Mouse (Mus musculus) hindbrain, embryonic 16.5 days (tissue): ENCODE measurements around the gene Atg9b. TPM values are rescaled to one million over a fixed set of nuclear protein-coding genes. Genes with fewer than 3 reads are reported as not detected.
A peak's percentile ranks its signal among the peaks of the same experiment; 100 is the strongest.

Experiments
- ATAC-seq: fragments of 200-750 bp; cut with Nextera tagmentation; 2 replicates; pipeline ENCODE4 v1.8.0; 2017; ENCODE audit warnings: moderate TSS enrichment, moderate library complexity
- H3K27ac ChIP-seq: fragments of 300-500 bp; sonication (generic); 2 replicates; pipeline ENCODE4 v1.5.1; 2014; ENCODE audit warnings: low read depth, mild to moderate bottlenecking, control low read depth, low read length, moderate library complexity
- H3K27me3 ChIP-seq: fragments of 300-500 bp; sonication (generic); replicated peaks from 2 replicates; pipeline ENCODE4 v1.6.1; 2014; ENCODE audit warnings: low read length; ENCODE audit not compliant: control insufficient read depth, insufficient read depth
- H3K36me3 ChIP-seq: fragments of 300-500 bp; sonication (generic); 2 replicates; pipeline ENCODE4 v1.6.1; 2014; ENCODE audit warnings: mild to moderate bottlenecking, low read length, moderate library complexity, mixed read lengths; ENCODE audit not compliant: control insufficient read depth, insufficient read depth
- H3K4me1 ChIP-seq: fragments of 300-500 bp; sonication (generic); 2 replicates; pipeline ENCODE4 v1.6.1; 2014; ENCODE audit warnings: low read depth, low read length; ENCODE audit not compliant: control insufficient read depth, insufficient read depth
- H3K4me2 ChIP-seq: fragments of 300-500 bp; sonication (generic); 2 replicates; pipeline ENCODE4 v1.6.1; 2014; ENCODE audit warnings: mild to moderate bottlenecking, low read length, control low read depth, moderate library complexity
- H3K4me3 ChIP-seq: fragments of 300-500 bp; sonication (generic); 2 replicates; pipeline ENCODE4 v1.5.1; 2014; ENCODE audit warnings: mild to moderate bottlenecking, low read length, control low read depth, moderate library complexity
- H3K9ac ChIP-seq: fragments of 300-500 bp; sonication (generic); 2 replicates; pipeline ENCODE4 v1.6.1; 2014; ENCODE audit warnings: low read depth, mild to moderate bottlenecking, control low read depth, low read length, moderate library complexity
- H3K9me3 ChIP-seq: fragments of 300-500 bp; sonication (generic); 2 replicates; pipeline ENCODE4 v1.6.1; 2014; ENCODE audit warnings: mild to moderate bottlenecking, low read length, moderate library complexity; ENCODE audit not compliant: control insufficient read depth
- WGBS: fragments of 180-500 bp; shearing (Covaris S2); extraction: QIAGEN DNeasy Blood & Tissue Kit; methylation state at CpG from one replicate; pipeline ENCODE4 v1.1.7; 2014; 5-methylcytosine and 5-hydroxymethylcytosine counted together
- polyA plus RNA-seq: library from polyadenylated mRNA; unstranded; fragments of >200 nt; fragmentation: Nextera tagmentation; extraction: Ambion mirVana; gene quantifications from 2 replicates; pipeline ENCODE4 v1.2.1, GENCODE M21; 2015

The Atg9b gene
- polyA plus RNA-seq, 1 experiment from 2014 or later = 4.6 TPM

- peak overlapping the region; percentile 69 for H3K4me2 ChIP-seq
- no peaks in the 10 kb centered on the region for H3K9me3 ChIP-seq
- H3K4me3 ChIP-seq = peak overlapping the region; percentile 68
- peaks cover 3% of the 10 kb centered on the region; the same call in 1 of the 2 replicates for H3K27me3 ChIP-seq
- peak overlapping the region; percentile 58 for H3K27ac ChIP-seq
- WGBS = 1% methylated on average over 53 of the region's 60 CpGs
- ATAC-seq = no peak
- peaks cover 37% of the 10 kb centered on the region for H3K4me1 ChIP-seq
- peak overlapping the region; percentile 56 for H3K9ac ChIP-seq
- H3K36me3 ChIP-seq = peaks cover 4% of the 10 kb centered on the region
Observed at GRCm38 (mm10) chr5:24424861-24425411, 33.0 kb upstream of the Atg9b start.

- H3K4me3 ChIP-seq = peak overlapping the region; percentile 68
- H3K4me1 ChIP-seq = peaks cover 37% of the 10 kb centered on the region
- H3K27me3 ChIP-seq = peaks cover 3% of the 10 kb centered on the region; the same call in 1 of the 2 replicates
- peaks cover 10% of the 10 kb centered on the region for H3K36me3 ChIP-seq
- peak overlapping the region; percentile 69 for H3K9ac ChIP-seq
- ATAC-seq = no peak; the same call in 1 of the 2 replicates
- H3K9me3 ChIP-seq = no peaks in the 10 kb centered on the region
- 10% methylated on average over 21 of the region's 21 CpGs for WGBS
- H3K4me2 ChIP-seq = peak overlapping the region; percentile 69
- peak overlapping the region; percentile 84 for H3K27ac ChIP-seq
Observed at GRCm38 (mm10) chr5:24424004-24424781, 32.2 kb upstream of the Atg9b start.

- ATAC-seq = peak; percentile 96
- Histone ChIP-seq H3K4me1 (peaks cover 37% of the 10 kb centered on the region), H3K27ac (peak within 1 kb of the TSS; percentile 84), H3K27me3 (peaks cover 3% of the 10 kb centered on the region; the same call in 1 of the 2 replicates), H3K9me3 (no peaks in the 10 kb centered on the region), H3K4me2 (peak within 1 kb of the TSS; percentile 69), H3K9ac (peak within 1 kb of the TSS; percentile 75), H3K36me3 (peaks cover 13% of the 10 kb centered on the region), H3K4me3 (peak within 1 kb of the TSS; percentile 68)
- WGBS = under 1% methylated on average over 46 of the region's 46 CpGs
Observed at GRCm38 (mm10) chr5:24423129-24424003, 31.4 kb upstream of the Atg9b start, which contains the start of the genes Cdk5 and Slc4a2. TSS of gene Cdk5 (minus strand) at chr5:24423530. TSS of gene Slc4a2 (plus strand) at chr5:24423837.

GRCm38 (mm10) chr5:24420381-24420780, 28.4 kb upstream of the Atg9b start:
- H3K4me1 ChIP-seq = peaks cover 25% of the 10 kb centered on the region
- no peaks in the 10 kb centered on the region for H3K9me3 ChIP-seq
- H3K4me2 ChIP-seq = no peak overlapping the region
- H3K27me3 ChIP-seq = no peaks in the 10 kb centered on the region
- WGBS = 87% methylated on average over 9 of the region's 9 CpGs
- peaks cover 18% of the 10 kb centered on the region for H3K36me3 ChIP-seq
- no peak overlapping the region for H3K4me3 ChIP-seq
- H3K27ac ChIP-seq = no peak overlapping the region
- no peak for ATAC-seq
- H3K9ac ChIP-seq = no peak overlapping the region

GRCm38 (mm10) chr5:24417587-24417986, 25.6 kb upstream of the Atg9b start:
- Histone ChIP-seq H3K9me3 (no peaks in the 10 kb centered on the region), H3K36me3 (peaks cover 18% of the 10 kb centered on the region), H3K4me2 (no peak overlapping the region), H3K4me1 (peaks cover 14% of the 10 kb centered on the region), H3K27ac (no peak overlapping the region), H3K4me3 (no peak overlapping the region), H3K9ac (no peak overlapping the region), H3K27me3 (no peaks in the 10 kb centered on the region)
- WGBS = 90% methylated on average over 10 of the region's 10 CpGs
- no peak for ATAC-seq

GRCm38 (mm10) chr5:24416222-24416736, 24.3 kb upstream of the Atg9b start:
- Histone ChIP-seq H3K4me1 (peaks cover 7% of the 10 kb centered on the region), H3K9ac (peak overlapping the region; percentile 41), H3K9me3 (no peaks in the 10 kb centered on the region), H3K27ac (no peak overlapping the region), H3K36me3 (peaks cover 18% of the 10 kb centered on the region), H3K4me3 (no peak overlapping the region; the same call in 1 of the 2 replicates), H3K4me2 (peak overlapping the region; percentile 35), H3K27me3 (no peaks in the 10 kb centered on the region)
- peak; percentile 49 for ATAC-seq
- 2% methylated on average over 21 of the region's 21 CpGs for WGBS

- H3K36me3 ChIP-seq = peaks cover 9% of the 10 kb centered on the region
- H3K27ac ChIP-seq = no peak overlapping the region
- ATAC-seq = no peak
- H3K27me3 ChIP-seq = no peaks in the 10 kb centered on the region
- peaks cover 7% of the 10 kb centered on the region for H3K4me1 ChIP-seq
- H3K9ac ChIP-seq = no peak overlapping the region
- H3K9me3 ChIP-seq = no peaks in the 10 kb centered on the region
- no peak overlapping the region for H3K4me2 ChIP-seq
- no peak overlapping the region for H3K4me3 ChIP-seq
- WGBS = 83% methylated on average over 13 of the region's 13 CpGs
Observed at GRCm38 (mm10) chr5:24413938-24414337, 22.0 kb upstream of the Atg9b start.

- Histone ChIP-seq H3K4me3 (no peak within 1 kb of the TSS), H3K4me1 (peaks cover 7% of the 10 kb centered on the region), H3K27me3 (no peaks in the 10 kb centered on the region), H3K4me2 (no peak within 1 kb of the TSS), H3K36me3 (peaks cover 4% of the 10 kb centered on the region), H3K9me3 (no peaks in the 10 kb centered on the region), H3K9ac (no peak within 1 kb of the TSS), H3K27ac (no peak within 1 kb of the TSS)
- 58% methylated on average over 9 of the region's 11 CpGs for WGBS
- ATAC-seq = no peak
Observed at GRCm38 (mm10) chr5:24413042-24413693, 21.2 kb upstream of the Atg9b start, which contains the start of gene Asic3. TSS of gene Asic3 (plus strand) at chr5:24413392.
